Mouse (Mus musculus): Measurements from ENCODE around the gene Gm11627.

The Gm11627 gene

GRCm38 (mm10) chr11:102602816-102603495 lies 23.7 kb upstream of the Gm11627 start:
- no peak for DNase-seq (ENCODE audit: low spot score in 2 of 2)

- no peak for DNase-seq (ENCODE audit: low spot score in 2 of 2)
Measured at GRCm38 (mm10) chr11:102599912-102600311, 20.7 kb upstream of the Gm11627 start.

GRCm38 (mm10) chr11:102595341-102595820 lies 16.1 kb upstream of the Gm11627 start:
- no peak for DNase-seq (ENCODE audit: low spot score in 2 of 2)

GRCm38 (mm10) chr11:102587554-102587953 lies 8.3 kb upstream of the Gm11627 start:
- no peak for DNase-seq (ENCODE audit: low spot score in 2 of 2)

- no peak for DNase-seq (ENCODE audit: low spot score in 2 of 2)
Measured at GRCm38 (mm10) chr11:102586445-102587130, 7.3 kb upstream of the Gm11627 start.

- DNase-seq (ENCODE audit: low spot score in 2 of 2): no peak
Measured at GRCm38 (mm10) chr11:102582736-102583135, 3.5 kb upstream of the Gm11627 start.

- no peak for DNase-seq (ENCODE audit: low spot score in 2 of 2)
Measured at GRCm38 (mm10) chr11:102582016-102582610, 2.9 kb upstream of the Gm11627 start.

GRCm38 (mm10) chr11:102581281-102582015 lies 2.2 kb upstream of the Gm11627 start:
- DNase-seq (ENCODE audit: low spot score in 2 of 2): no peak

- DNase-seq (ENCODE audit: low spot score in 2 of 2): no peak
Measured at GRCm38 (mm10) chr11:102580034-102580330, 721 bp upstream of the Gm11627 start.

GRCm38 (mm10) chr11:102578341-102579118 lies 731 bp downstream of the Gm11627 start:
- peak in 1 of 2 experiments; percentile 11 for DNase-seq (ENCODE audit: low spot score in 2 of 2)

- no peak for DNase-seq (ENCODE audit: low spot score in 2 of 2)
Measured at GRCm38 (mm10) chr11:102576050-102576754, 3.1 kb downstream of the Gm11627 start.

GRCm38 (mm10) chr11:102575034-102575433 lies 4.2 kb downstream of the Gm11627 start:
- DNase-seq (ENCODE audit: low spot score in 2 of 2): no peak

GRCm38 (mm10) chr11:102572866-102573663 lies 6.2 kb downstream of the Gm11627 start:
- peak; percentile 45 to 54 for DNase-seq (ENCODE audit: low spot score in 2 of 2)

GRCm38 (mm10) chr11:102568756-102569377 lies 10.4 kb downstream of the Gm11627 start:
- DNase-seq (ENCODE audit: low spot score in 2 of 2): no peak

- no peak for DNase-seq (ENCODE audit: low spot score in 2 of 2)
Measured at GRCm38 (mm10) chr11:102568191-102568590, 11.1 kb downstream of the Gm11627 start.

GRCm38 (mm10) chr11:102567723-102568122 lies 11.5 kb downstream of the Gm11627 start:
- DNase-seq (ENCODE audit: low spot score in 2 of 2): no peak

GRCm38 (mm10) chr11:102567157-102567556 lies 12.1 kb downstream of the Gm11627 start:
- DNase-seq (ENCODE audit: low spot score in 2 of 2): no peak

- no peak for DNase-seq (ENCODE audit: low spot score in 2 of 2)
Measured at GRCm38 (mm10) chr11:102566290-102566689, 13.0 kb downstream of the Gm11627 start.

GRCm38 (mm10) chr11:102565741-102566140 lies 13.5 kb downstream of the Gm11627 start:
- DNase-seq (ENCODE audit: low spot score in 2 of 2): no peak
